Mouse (Mus musculus): ENCODE data around the gene Rad51b.

Gene Rad51b

GRCm38 (mm10) chr12:79436892-79437291, 139.8 kb downstream of the Rad51b start:
- no peak for DNase-seq (ENCODE audit: inconsistent ontology term)

GRCm38 (mm10) chr12:79437572-79437971, 140.5 kb downstream of the Rad51b start:
- no peak for DNase-seq (ENCODE audit: inconsistent ontology term)

- DNase-seq (ENCODE audit: inconsistent ontology term), result no peak
Measured at GRCm38 (mm10) chr12:79439961-79440360, 142.9 kb downstream of the Rad51b start.

- no peak for DNase-seq (ENCODE audit: inconsistent ontology term)
Measured at GRCm38 (mm10) chr12:79441210-79442005, 144.3 kb downstream of the Rad51b start.

GRCm38 (mm10) chr12:79442126-79442525, 145.0 kb downstream of the Rad51b start:
- no peak for DNase-seq (ENCODE audit: inconsistent ontology term)

- DNase-seq (ENCODE audit: inconsistent ontology term), result peak; percentile 90
Measured at GRCm38 (mm10) chr12:79442836-79443390, 145.8 kb downstream of the Rad51b start.

GRCm38 (mm10) chr12:79444646-79445045, 147.6 kb downstream of the Rad51b start:
- no peak for DNase-seq (ENCODE audit: inconsistent ontology term)

- DNase-seq (ENCODE audit: inconsistent ontology term), result no peak
Measured at GRCm38 (mm10) chr12:79447039-79447438, 150.0 kb downstream of the Rad51b start.

- no peak for DNase-seq (ENCODE audit: inconsistent ontology term)
Measured at GRCm38 (mm10) chr12:79449817-79450411, 152.8 kb downstream of the Rad51b start.

GRCm38 (mm10) chr12:79452882-79453281, 155.8 kb downstream of the Rad51b start:
- no peak for DNase-seq (ENCODE audit: inconsistent ontology term)

GRCm38 (mm10) chr12:79454017-79454416, 156.9 kb downstream of the Rad51b start:
- DNase-seq (ENCODE audit: inconsistent ontology term), result no peak

- no peak for DNase-seq (ENCODE audit: inconsistent ontology term)
Measured at GRCm38 (mm10) chr12:79455061-79455847, 158.2 kb downstream of the Rad51b start.

GRCm38 (mm10) chr12:79455848-79456164, 158.7 kb downstream of the Rad51b start:
- DNase-seq (ENCODE audit: inconsistent ontology term), result no peak

- no peak for DNase-seq (ENCODE audit: inconsistent ontology term)
Measured at GRCm38 (mm10) chr12:79456251-79456650, 159.2 kb downstream of the Rad51b start.

GRCm38 (mm10) chr12:79463371-79463770, 166.3 kb downstream of the Rad51b start:
- no peak for DNase-seq (ENCODE audit: inconsistent ontology term)

- DNase-seq (ENCODE audit: inconsistent ontology term), result no peak
Measured at GRCm38 (mm10) chr12:79470113-79470512, 173.0 kb downstream of the Rad51b start.

- DNase-seq (ENCODE audit: inconsistent ontology term), result peak; percentile 93
Measured at GRCm38 (mm10) chr12:79471868-79472267, 174.8 kb downstream of the Rad51b start.

GRCm38 (mm10) chr12:79476413-79477046, 179.4 kb downstream of the Rad51b start:
- no peak for DNase-seq (ENCODE audit: inconsistent ontology term)

- no peak for DNase-seq (ENCODE audit: inconsistent ontology term)
Measured at GRCm38 (mm10) chr12:79478816-79479215, 181.7 kb downstream of the Rad51b start.

- no peak for DNase-seq (ENCODE audit: inconsistent ontology term)
Measured at GRCm38 (mm10) chr12:79485501-79485900, 188.4 kb downstream of the Rad51b start.

- DNase-seq (ENCODE audit: inconsistent ontology term), result peak; percentile 91
Measured at GRCm38 (mm10) chr12:79488590-79489242, 191.6 kb downstream of the Rad51b start.
